Mouse (Mus musculus): ENCODE data around the gene Ppp6r1. TPM values are rescaled to one million over a fixed set of nuclear protein-coding genes. Genes with fewer than 3 reads are reported as not detected.

Gene Ppp6r1
- total RNA-seq (2021), result 10 to 100 TPM; 72.1 to 73.7 TPM

DNA sequence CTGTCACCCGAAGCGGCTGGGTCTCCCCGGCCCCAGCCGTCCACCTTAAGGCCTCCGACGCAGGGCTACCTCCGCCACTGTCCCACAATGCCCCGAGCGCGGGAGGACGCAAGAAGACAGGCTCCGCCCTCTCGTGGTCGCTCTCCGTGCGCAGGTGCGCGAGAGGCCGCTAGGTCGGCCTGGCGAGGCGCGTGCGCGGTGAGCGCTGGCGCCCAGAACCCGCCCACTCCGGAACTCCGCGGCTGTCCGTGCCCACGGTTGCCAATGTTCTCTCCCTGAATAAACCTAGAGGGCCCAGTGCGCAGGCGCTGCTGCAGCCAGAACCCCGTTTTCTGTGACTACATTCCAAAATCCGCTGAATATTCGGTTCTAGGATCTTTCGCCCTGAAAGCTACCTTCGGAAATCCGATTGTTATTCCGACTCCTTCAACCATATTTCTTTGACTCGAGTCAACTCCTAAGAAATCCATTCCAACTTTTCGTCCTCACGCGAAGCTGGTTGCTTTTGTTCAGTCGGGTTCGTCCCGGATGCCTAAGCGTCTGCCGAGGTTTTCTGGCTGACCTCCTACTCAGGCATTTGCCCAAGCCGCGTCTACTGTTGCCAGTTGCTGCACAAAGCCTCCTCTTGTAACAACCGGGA, at the start of gene Ppp6r1:
TSS of gene Ppp6r1 (minus strand) at position 108 of the 640 bp plus-strand sequence.
- intact Hi-C loops (cut with DNase I), result loop anchor here (10.0 kb wide), 3 partner anchors 266 to 524 kb away; partner anchors contain the start of genes Fiz1, Gm44973, Leng8 and Nat14
- DNase-seq, result peak; percentile 95

DNA sequence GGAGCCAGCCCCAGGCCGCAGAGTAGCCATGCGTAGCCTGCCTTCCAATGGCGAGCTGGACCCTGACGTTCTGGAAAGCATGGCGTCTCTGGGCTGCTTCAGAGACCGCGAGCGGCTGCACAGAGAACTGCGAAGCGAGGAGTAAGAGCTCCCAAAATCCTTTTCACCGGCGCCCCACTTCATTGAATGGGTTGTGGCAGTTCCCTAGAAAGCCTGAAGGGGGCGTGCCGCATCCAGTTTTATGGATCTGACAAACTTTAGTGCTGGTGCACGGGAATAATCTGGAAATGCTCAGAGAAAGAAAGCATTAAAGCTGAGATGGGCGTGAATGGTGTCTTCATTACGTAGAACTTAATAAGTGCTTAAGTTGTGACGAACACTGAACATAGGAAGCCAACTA, 46.3 kb upstream of the Ppp6r1 start:
- peak in 1 of 2 experiments; percentile 53 for DNase-seq
- intact Hi-C loops (cut with DNase I), result no loop called here

DNA sequence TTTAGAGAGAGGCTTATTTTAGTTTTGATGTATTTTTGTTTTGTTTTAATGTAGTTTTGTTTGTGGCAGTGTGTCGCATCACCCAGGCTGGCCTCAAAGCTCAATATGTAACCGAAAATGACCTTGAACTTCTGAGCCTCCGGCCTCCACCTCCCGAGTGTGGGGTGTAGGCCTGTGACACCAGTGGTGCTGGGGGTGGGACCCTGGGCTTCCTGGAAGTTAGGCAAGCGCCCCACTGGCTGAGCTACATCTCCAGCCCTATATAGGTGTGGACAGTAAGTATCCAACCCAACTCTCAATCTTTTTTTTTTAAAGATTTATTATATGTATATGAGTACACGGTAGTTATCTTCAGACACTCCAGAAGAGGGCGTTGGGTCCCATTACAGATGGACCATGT, 44.4 kb upstream of the Ppp6r1 start:
- intact Hi-C loops (cut with DNase I), result no loop called here
- no peak for DNase-seq

DNA sequence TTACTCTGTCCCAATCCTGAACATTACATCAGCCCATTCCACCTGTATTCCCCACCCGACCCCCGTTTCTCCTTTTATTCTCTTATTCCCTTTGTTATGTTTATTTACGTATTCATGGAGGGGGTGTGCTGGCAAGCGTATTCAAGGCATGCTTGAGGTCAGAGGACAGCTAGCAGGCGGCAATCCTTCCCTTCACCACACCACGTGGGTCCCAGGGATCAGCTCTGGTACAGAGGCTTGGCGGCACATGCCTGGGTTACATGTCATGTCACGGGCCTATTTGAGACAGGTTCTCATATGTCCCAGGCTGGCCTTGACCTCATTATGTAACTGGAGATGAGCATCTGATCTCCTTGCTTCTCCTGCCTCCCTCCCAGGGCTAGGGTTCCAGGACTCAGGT, 43.5 kb upstream of the Ppp6r1 start:
- no peak for DNase-seq
- intact Hi-C loops (cut with DNase I), result no loop called here

DNA sequence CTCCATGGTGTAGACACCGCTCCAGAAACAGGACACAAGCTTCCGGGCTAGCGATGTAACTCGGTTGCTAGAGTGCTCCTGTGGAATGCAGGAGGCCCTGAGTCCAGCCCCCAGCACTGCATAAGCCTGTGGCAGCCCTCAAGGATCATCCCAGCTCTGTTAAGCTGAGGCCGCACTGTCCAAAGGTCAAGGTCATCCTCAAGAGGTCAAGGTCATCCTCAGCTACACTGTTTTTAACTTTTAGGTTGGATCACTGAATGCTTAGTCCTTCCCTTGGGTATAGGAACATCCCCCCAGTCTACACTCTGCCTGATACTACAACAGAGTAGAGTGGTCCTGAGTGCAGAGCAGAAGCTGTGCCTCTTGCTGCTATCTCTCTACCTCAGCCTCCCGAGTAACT, 34.2 kb upstream of the Ppp6r1 start:
- DNase-seq, result no peak
- intact Hi-C loops (cut with DNase I), result no loop called here

DNA sequence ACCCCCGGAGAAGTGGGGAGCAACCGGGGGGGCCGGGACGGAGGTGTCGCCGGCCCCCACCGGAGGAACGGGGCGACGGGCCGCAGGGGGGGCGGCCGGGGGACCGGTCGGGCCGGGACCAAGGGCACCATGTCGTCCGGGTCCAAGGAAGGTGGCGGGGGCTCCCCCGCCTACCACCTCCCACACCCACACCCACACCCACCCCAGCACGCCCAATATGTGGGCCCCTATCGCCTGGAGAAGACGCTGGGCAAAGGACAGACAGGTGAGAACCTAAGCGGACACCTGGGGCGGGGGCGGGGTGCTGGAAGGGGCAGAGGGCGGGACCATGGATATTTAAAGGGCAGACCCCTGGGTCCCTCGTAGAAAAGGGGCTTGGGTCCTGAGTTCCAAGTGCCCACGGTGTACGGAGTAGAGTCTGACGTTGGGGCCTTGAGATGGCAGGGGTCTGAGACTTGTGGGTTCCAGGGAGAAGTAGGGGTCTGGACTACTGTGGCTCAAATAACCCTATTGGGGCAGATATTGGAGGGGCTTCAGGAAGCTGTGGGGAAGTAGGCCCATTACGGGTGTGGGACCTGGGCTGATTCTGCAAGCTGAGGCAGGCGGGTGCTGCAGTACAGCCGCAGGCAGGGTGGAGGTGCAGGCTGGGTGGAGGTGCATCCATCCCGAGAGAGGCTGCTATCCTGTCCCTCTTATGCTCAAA, 32.3 kb upstream of the Ppp6r1 start:
- DNase-seq, result no peak
- intact Hi-C loops (cut with DNase I), result no loop called here

DNA sequence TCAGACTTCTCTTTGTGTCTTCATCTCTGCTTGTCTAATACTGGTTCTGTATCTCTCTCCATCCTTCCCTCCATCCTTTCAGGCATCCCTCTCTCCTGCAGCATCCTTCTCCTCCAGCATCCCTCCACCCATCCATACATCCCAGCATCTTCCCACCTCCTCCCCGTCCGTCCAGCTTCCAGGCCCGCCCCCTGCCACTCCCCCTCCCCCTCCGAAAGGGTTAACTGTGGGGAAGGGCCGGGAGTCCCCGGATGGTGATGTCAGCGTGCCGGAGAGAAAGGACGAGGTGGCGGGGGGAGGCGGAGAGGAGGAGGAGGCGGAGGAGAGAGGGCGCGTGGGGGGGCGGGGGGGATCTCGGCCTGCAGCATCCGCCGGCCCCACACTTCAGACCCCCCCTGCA, 31.6 kb upstream of the Ppp6r1 start, which contains the start of gene Brsk1:
TSS of gene Brsk1 (plus strand) at position 218 of the 400 bp plus-strand sequence.
- peak; percentile 39 to 49 for DNase-seq
- intact Hi-C loops (cut with DNase I), result no loop called here

DNA sequence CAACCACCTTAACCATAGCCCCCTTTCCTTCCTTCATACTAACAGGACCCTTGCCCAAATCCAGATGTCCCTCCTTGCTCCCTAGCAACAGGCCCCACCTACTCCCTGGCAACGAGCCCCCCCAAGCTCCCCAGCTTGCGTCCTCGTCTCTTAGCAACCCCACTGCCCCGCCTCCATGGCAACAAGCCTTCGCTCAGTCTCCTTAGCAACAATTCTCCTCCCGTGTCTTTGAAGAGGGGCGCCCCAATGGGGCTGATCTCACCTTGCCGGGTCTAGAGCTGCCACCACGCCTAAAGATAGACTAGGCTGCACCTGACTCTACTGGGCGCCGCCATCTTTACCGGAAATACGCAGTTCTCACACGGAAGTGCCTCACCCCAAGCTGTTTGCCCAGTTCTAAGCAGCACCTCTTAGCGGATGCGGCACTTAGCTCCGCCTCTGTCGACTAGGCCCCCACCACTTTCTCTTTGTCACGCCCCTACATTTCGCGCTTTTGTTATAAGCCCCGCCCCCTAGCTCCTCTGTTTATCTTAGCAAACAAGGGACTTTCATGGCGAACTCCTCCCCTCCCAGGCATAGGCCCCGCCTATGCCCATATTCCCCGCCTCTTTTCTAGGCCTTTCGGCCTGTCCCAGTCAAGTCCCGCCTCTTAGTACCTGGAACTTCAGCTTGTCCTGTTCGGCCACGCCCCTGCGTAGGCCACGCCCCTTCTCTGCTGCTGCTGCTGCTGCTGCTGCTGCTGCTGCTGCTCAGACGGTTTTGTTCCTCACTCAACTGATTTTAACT, 26.0 kb upstream of the Ppp6r1 start, which contains the start of gene Hspbp1:
TSS of gene Hspbp1 (minus strand) at position 437 of the 786 bp plus-strand sequence.
- peak; percentile 91 to 93 for DNase-seq
- intact Hi-C loops (cut with DNase I), result loop anchor here (1.0 kb wide), 1 partner anchor 25 kb away; no protein-coding TSS in a partner anchor

DNA sequence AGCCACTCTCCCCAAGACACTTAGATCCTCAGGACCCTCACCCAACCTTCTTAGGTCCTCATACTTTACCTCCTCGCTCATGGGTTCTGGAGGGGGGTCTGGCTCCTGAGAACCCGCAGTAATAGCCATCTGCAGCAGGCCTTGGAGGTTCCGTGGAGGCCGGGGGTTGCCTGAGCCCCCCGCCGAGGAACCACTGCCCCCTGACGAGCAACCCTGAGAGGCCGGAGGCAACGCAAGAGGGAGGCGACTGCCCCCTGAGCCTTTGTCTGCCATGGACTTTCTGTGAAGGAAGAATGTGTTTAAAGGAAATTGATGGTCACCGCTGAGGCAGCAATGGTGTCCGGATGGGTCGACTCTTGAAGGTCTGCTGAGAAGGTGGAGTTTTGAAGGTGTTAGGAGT, 25.4 kb upstream of the Ppp6r1 start:
- intact Hi-C loops (cut with DNase I), result no loop called here
- no peak for DNase-seq

DNA sequence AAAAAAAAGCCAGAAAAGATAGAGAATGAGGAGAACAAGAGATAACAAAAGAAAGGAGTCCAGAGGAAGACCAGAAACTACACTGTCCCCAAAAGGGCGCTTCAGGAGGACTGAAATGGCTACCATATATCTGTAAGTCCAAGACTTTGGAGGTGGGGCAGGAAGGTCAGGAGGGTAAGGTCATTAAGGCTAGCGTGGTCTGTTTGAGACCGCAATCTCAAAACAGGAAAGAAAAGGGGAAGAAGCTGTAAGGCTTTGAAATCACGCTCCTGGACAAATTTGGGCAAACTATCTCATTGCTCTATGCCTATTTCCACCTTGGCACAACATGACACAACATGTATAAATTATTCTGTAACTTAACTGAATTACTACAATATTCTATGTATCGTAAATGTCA, 24.5 kb upstream of the Ppp6r1 start:
- intact Hi-C loops (cut with DNase I), result no loop called here
- no peak for DNase-seq

DNA sequence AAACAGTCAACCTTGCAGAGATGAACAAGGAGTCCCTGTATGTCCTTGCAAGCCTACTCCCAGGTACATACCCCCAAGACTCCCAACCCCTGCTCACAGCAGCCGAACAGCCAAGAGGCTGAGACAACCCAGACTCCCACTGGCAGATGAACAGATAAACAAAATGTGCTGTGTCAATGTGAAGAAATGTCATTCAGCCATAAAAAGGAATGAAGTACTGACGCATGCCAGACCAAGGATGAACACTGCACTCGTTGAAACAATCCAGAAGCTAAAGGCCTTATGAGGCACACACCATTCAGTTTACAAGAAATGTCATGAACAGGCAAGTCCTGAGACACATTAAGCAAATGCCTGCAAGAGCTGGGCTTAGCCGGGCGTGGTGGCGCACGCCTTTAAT, 16.4 kb upstream of the Ppp6r1 start:
- intact Hi-C loops (cut with DNase I), result no loop called here
- DNase-seq, result no peak

DNA sequence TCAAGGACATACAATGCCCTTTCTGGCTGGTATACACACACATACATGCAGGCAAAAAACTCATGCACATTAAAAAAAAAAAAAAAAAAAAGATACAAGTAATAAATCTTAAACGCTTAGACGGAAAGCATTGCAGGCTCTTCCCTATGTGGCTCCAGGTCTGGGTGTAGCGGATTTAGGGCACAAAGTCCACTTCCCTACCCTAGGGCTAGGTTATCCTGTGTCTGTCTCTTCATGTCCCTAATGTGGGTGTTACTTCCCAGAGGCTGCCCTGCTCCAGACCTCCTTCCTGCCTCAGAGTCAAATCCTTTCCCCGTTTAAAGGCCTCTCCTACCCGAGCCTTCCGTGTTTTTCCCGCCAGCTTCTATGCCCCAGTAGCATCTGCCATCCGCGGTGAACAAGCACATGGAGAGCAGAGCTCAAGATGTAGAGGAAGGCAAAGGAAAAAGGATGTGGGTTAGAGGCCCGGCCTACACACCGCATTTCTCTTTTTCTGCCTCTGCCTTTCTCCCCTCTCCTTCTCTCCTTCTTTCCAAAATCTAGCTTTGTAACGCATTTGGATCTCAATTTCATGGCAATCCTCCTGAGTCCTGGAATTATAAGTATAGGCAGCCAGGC, 15.4 kb upstream of the Ppp6r1 start:
- intact Hi-C loops (cut with DNase I), result no loop called here
- DNase-seq, result no peak

DNA sequence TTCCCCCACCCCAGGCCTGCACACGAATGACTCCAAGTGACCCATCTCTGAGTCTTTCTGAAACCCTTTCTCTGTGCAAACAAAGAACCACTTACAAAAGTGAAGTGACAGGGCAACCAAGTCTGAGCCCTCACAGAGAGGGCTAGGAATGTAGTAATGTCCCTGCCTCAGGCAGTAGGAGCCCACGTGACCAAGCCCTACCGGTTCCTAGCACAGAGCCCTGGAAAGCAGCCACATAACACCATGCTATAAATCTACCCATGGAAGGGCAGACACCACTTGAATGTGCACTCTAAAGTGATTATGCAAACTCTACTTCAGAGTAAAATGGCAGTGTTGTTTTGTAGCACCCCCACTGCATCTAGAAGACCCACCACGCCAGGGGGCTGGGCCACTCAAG, 13.1 kb upstream of the Ppp6r1 start:
- intact Hi-C loops (cut with DNase I), result no loop called here
- DNase-seq, result no peak

DNA sequence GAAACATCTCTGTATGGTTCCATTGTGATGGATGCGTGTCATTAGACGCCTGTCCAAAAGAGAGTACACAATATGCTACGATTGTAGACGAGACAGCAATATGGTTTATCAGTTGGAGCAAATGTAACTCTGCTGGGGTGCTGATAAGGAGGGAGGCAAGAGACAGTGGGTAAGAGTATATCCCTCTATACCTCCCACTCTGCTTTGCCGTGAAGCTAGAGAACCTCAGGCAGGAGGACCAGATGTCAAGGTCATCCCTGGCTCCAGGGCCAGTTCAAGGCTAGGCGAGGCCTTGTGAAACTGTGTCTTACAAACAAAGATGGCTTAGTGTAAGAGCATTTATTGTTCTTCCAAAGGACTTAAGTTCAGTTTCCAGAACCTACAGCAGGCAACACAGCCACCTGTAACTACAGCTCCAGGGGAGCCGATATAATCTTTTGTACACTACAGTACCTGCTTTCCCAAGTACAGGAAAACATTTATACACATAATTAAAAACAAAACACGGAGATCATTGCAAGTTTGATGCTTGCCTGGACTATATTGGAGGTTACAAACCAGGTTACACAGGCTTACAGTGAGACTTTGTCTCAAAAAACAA, 11.9 kb upstream of the Ppp6r1 start:
- DNase-seq, result no peak
- intact Hi-C loops (cut with DNase I), result no loop called here

DNA sequence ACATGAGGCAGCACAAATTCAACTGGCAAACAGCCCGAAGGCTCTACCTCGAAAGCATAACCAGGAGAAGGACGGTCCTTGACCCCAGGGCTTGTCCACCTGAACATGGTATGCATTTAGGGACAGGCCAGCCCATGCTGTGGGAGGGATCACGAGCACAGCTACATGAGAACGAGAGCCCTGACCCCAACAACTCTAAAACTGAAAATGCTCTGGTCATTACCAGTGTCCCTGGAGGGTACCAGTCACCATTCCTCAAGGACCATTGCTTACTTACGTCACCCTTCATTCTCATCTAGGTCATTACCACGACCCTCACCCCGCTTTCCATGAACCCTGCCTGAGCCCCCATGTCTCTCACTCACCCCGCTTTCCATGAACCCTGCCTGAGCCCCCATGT, 10.3 kb upstream of the Ppp6r1 start:
- intact Hi-C loops (cut with DNase I), result no loop called here
- no peak for DNase-seq

DNA sequence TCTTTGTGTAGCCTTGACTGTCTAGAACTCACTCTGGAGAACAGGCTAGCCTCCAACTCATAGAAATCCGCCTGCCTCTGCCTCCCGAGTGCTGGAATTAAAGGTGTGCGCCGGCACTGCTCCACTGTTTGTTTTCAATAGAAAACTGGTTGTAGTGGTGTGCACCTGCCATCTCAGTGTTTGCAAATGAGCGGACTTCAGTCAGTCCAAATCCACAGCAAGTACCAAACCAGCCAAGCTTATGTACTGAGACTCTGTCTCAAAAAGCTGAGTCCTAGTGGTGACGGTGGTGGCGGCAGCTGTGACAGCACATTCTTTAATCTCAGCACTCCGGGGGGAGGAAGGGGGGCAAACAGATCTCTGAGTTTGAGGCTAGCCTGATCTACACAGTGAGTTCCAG, 9.7 kb upstream of the Ppp6r1 start:
- no peak for DNase-seq
- intact Hi-C loops (cut with DNase I), result no loop called here

DNA sequence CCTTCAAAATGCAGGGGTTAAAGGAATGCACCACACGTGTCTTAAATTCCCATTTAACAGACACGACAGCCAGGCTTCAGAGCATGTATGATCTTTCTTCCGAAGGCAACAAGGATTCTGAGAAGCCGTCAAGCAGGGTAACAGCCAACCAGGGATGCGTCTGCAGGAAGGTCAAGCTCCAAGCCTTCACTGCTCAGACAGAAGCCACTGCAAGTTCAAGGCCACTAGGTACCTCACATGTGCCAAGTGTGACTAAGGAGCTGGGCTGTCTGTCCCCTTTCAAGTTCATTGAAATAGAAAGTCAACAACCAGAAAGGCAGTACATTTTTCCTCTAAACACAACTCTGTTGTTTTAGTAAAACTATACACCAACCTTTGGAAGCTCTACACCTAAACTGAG, 8.1 kb upstream of the Ppp6r1 start:
- intact Hi-C loops (cut with DNase I), result no loop called here
- no peak for DNase-seq

DNA sequence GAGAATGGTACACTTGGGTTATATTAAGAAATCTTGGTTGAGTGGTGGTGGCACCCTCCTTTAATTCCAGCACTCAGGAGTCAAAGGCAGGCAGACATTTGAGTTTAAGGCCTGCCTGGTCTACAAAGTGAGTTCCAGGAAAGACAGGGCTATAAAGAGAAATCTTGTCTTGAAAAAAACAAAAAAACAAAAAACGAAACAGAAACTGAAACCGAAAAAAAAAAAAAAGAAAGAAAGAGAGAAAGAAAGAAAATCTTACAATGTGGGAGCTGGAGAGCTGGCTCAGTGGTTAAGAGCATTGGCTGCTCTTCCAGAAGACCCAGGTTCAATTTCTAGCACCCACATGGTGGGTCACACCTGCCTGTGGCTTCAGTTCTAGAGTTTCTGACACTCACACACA, 4.9 kb upstream of the Ppp6r1 start:
- intact Hi-C loops (cut with DNase I), result no loop called here
- no peak for DNase-seq

DNA sequence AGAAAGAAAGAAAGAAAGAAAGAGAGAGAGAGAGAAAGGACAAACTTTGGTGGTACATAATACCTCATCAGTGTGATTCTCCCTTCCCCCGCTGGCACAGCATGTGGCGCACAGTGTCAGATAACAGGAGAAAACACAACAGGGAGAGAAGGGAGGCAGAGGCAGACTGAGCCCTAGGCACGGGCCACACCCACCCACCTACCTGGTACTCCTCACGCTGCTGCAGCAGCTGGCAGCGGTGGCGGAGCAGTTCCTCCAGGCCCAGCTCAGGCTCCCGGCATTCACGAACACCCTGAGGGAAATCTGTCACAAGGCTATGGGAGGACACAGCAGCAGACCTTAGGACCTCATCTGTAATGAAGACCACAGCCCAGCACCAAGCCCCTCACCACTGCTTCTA, 4.4 kb upstream of the Ppp6r1 start:
- no peak for DNase-seq
- intact Hi-C loops (cut with DNase I), result no loop called here

DNA sequence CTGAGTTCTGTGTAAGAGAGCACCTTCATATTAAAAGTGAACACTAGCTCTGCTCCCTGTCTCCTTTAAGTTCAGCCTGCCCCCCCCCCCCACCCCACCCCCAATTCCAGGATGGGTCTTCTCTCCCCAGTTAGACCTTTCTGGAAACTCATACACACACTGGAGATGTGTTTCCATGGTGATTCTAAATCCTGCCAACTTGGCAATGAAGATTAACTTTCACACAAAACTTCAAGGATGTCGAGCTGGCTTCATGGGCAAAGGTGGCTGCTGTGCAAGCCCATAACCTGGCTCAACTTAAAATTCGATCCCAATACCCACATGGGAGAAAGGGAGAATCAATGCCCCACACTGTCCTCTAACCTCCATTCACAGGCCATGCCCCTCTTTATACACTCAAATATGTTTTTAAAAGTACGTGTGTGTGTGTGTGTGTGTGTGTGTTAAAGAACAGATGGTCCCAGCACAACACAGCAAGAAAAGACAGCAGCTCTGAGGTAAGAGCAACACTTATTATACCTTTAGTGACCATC, 1.2 kb upstream of the Ppp6r1 start:
- no peak for DNase-seq
- intact Hi-C loops (cut with DNase I), result loop anchor here (1.0 to 10.0 kb wide), 4 partner anchors 25 to 525 kb away; partner anchors contain the start of genes Fiz1, Gm44973, Hspbp1 and Leng8

All from heart, postnatal 36 days (tissue).